Mouse (Mus musculus): ENCODE results near the gene Neurod2.

- TF ChIP-seq POLR2A (IDR thresholded peaks at IDR 0.05; ENCODE audit: low read depth, low read length) (no peak), CTCF (IDR thresholded peaks at IDR 0.05; ENCODE audit: borderline replicate concordance, insufficient read depth, low read length) (no peak)
Observed at GRCm38 (mm10) chr11:98341174-98341573, 11.7 kb upstream of the Neurod2 start.

Data from embryonic fibroblast, embryonic 13.5 days (primary cell).